Mouse (Mus musculus) liver, embryonic 14.5 days (tissue): ENCODE results near the gene Commd1. TPM values are rescaled to one million over a fixed set of nuclear protein-coding genes. Genes with fewer than 3 reads are reported as not detected.
A peak's percentile ranks its signal among the peaks of the same experiment; 100 is the strongest.

Experiments
- ATAC-seq: fragments of 200-750 bp; cut with Nextera tagmentation; 2 replicates; pipeline ENCODE4 v1.8.0; 2017; ENCODE audit warnings: moderate number of reproducible peaks, mild to moderate bottlenecking, moderate library complexity; ENCODE audit not compliant: insufficient read depth
- DNase-seq, 3 experiments: peaks; one replicate each; pipeline ENCODE4 v3.0.0-alpha.2; 2012 to 2013; ENCODE audit warnings: low read depth in 3 of 3, low spot score in 3 of 3
- H3K27ac ChIP-seq: fragments of 300-500 bp; sonication (generic); 2 replicates; pipeline ENCODE4 v1.5.1; 2014; ENCODE audit warnings: moderate library complexity, mild to moderate bottlenecking, control low read depth, inconsistent platforms
- H3K27me3 ChIP-seq: fragments of 300-500 bp; sonication (generic); 2 replicates; pipeline ENCODE4 v1.6.1; 2014; ENCODE audit warnings: mild to moderate bottlenecking, low read length, moderate library complexity; ENCODE audit not compliant: control insufficient read depth, insufficient read depth
- H3K36me3 ChIP-seq: fragments of 300-500 bp; sonication (generic); replicated peaks from 2 replicates; pipeline ENCODE4 v1.6.1; 2014; ENCODE audit warnings: low read depth; ENCODE audit not compliant: control insufficient read depth, insufficient read depth
- H3K4me1 ChIP-seq, 2 experiments: fragments of 200-500 bp in 1 of 2; fragments of 300-500 bp in 1 of 2; sonication (generic) in 1 of 2; replicated peaks; 2 replicates each; pipeline ENCODE4 v1.6.1; 2012 to 2014; ENCODE audit warnings: antibody characterized with exemption in 1 of 2, inconsistent platforms in 1 of 2, low read length in 1 of 2; ENCODE audit not compliant: control insufficient read depth in 2 of 2, insufficient read depth in 2 of 2
- H3K4me2 ChIP-seq: fragments of 300-500 bp; sonication (generic); 2 replicates; pipeline ENCODE4 v1.6.1; 2014; ENCODE audit warnings: low read depth, mild to moderate bottlenecking, control low read depth, moderate library complexity
- H3K4me3 ChIP-seq, 2 experiments: fragments of 200-500 bp in 1 of 2; fragments of 300-500 bp in 1 of 2; sonication (generic) in 1 of 2; 2 replicates each; pipeline ENCODE4 v1.5.1; 2012 to 2014; ENCODE audit warnings: low read depth in 2 of 2, low read length in 2 of 2, mild to moderate bottlenecking in 2 of 2, control low read depth in 1 of 2, inconsistent platforms in 1 of 2, moderate library complexity in 1 of 2; ENCODE audit not compliant: insufficient read depth in 1 of 2
- H3K9ac ChIP-seq: fragments of 300-500 bp; sonication (generic); replicated peaks from 2 replicates; pipeline ENCODE4 v1.6.1; 2014; ENCODE audit warnings: mild to moderate bottlenecking, control low read depth, moderate library complexity
- H3K9me3 ChIP-seq: fragments of 300-500 bp; sonication (generic); 2 replicates; pipeline ENCODE4 v1.6.1; 2016; ENCODE audit warnings: low read length, mixed read lengths; ENCODE audit not compliant: control insufficient read depth
- CTCF ChIP-seq: IDR thresholded peaks from 2 replicates; pipeline ENCODE4 v1.5.1; 2016; ENCODE audit warnings: antibody characterized with exemption, low read depth, control low read depth
- EP300 ChIP-seq: IDR thresholded peaks from 2 replicates; pipeline ENCODE4 v1.6.1; 2016; ENCODE audit warnings: antibody characterized with exemption, low read depth
- WGBS: fragments of 180-500 bp; shearing (Covaris S2); extraction: QIAGEN DNeasy Blood & Tissue Kit; methylation state at CpG from one replicate; pipeline ENCODE4 v1.1.7; 2014; ENCODE audit not compliant: insufficient replicate concordance; 5-methylcytosine and 5-hydroxymethylcytosine counted together
- polyA plus RNA-seq, 2 experiments: library from polyadenylated mRNA; depleted of rRNA in 1 of 2; stranded (reverse) in 1 of 2; unstranded in 1 of 2; fragments of >200 nt; fragmentation: Nextera tagmentation in 1 of 2; extraction: Ambion mirVana in 1 of 2; gene quantifications; 2 replicates each; pipeline versions ENCODE4 v1.2.1 to v1.2.3; 2012 to 2014

Gene Commd1
- polyA plus RNA-seq, 2 experiments = 35.6 to 203 TPM

GRCm38 (mm10) chr11:22875279-22875678 lies 106.9 kb downstream of the Commd1 start:
- Histone ChIP-seq H3K4me3 (no peak overlapping the region), H3K9ac (no peak overlapping the region), H3K4me2 (no peak overlapping the region), H3K9me3 (no peaks in the 10 kb centered on the region), H3K36me3 (no peaks in the 10 kb centered on the region), H3K4me1 (peaks cover 8 to 21% of the 10 kb centered on the region in 2 experiments), H3K27ac (no peak overlapping the region), H3K27me3 (no peaks in the 10 kb centered on the region)
- ATAC-seq (no peak), DNase-seq (no peak)
- 74% methylated on average over 4 of the region's 4 CpGs for WGBS
- no peak for TF ChIP-seq CTCF
- TF ChIP-seq EP300 = no peak

GRCm38 (mm10) chr11:22874747-22875146 lies 107.4 kb downstream of the Commd1 start:
- H3K4me2 ChIP-seq = no peak overlapping the region
- DNase-seq = no peak
- TF ChIP-seq EP300 (no peak), CTCF (no peak)
- H3K9ac ChIP-seq = no peak overlapping the region
- peaks cover 8 to 21% of the 10 kb centered on the region in 2 experiments for H3K4me1 ChIP-seq
- ATAC-seq = no peak
- H3K9me3 ChIP-seq = no peaks in the 10 kb centered on the region
- no peaks in the 10 kb centered on the region for H3K27me3 ChIP-seq
- no peaks in the 10 kb centered on the region for H3K36me3 ChIP-seq
- no peak overlapping the region for H3K4me3 ChIP-seq
- WGBS = 72% methylated on average over 6 of the region's 6 CpGs
- H3K27ac ChIP-seq = no peak overlapping the region

- TF ChIP-seq CTCF = no peak
- TF ChIP-seq EP300 = no peak
- no peak overlapping the region for H3K27ac ChIP-seq
- no peaks in the 10 kb centered on the region for H3K9me3 ChIP-seq
- no peak for DNase-seq
- no peak overlapping the region for H3K4me3 ChIP-seq
- H3K27me3 ChIP-seq = no peaks in the 10 kb centered on the region
- no peaks in the 10 kb centered on the region for H3K36me3 ChIP-seq
- 58% methylated on average over 4 of the region's 4 CpGs for WGBS
- H3K9ac ChIP-seq = no peak overlapping the region
- H3K4me2 ChIP-seq = no peak overlapping the region
- ATAC-seq = no peak
- peaks cover 8 to 21% of the 10 kb centered on the region in 2 experiments for H3K4me1 ChIP-seq
These were observed 108.8 kb downstream of the Commd1 start for GRCm38 (mm10) chr11:22873383-22873782.

- H3K27ac ChIP-seq = no peak overlapping the region
These were observed 109.9 kb downstream of the Commd1 start for GRCm38 (mm10) chr11:22872307-22872680.

DNA sequence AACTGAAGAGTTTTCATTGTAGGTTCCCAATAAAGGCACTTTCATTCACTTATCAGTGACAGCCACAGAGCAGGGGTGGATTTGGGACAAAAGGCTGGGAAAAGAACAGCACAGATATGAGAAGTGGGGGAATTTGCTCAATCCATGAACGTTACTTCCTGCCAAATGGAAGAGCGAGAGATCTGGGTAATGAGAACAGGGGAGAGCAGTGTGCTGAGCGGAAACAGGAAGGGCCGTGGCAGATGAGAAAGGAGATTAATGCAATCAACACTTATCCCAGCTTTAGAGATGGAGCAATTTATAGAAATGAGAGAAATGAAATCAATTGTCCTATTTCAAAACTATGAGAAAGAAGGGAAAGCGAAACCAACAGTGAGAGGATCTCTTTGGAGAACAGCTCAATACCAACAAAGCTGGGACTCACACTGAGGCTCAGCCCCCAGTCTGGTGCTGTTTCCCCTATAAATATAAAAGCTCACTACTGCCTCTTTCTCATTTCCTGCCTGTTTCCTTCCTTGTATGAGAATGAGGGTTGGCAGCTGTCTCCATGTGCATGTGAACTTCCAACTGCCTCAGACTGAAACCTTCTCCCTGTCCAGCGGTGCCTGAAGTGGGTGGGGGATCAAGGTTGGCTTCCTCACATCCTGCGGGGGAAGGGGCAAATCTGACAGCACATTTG lies 110.4 kb downstream of the Commd1 start:
- Histone ChIP-seq H3K9ac (peak overlapping the region; percentile 44), H3K27ac (peak overlapping the region; percentile 22; the same call in 1 of the 2 replicates), H3K9me3 (no peaks in the 10 kb centered on the region), H3K4me3 (peak overlapping the region; percentile 29; a peak in 3 of 4 replicates), H3K4me1 (peaks cover 2 to 16% of the 10 kb centered on the region in 2 experiments; a peak in 3 of 4 replicates), H3K4me2 (peak overlapping the region; percentile 58), H3K36me3 (no peaks in the 10 kb centered on the region), H3K27me3 (no peaks in the 10 kb centered on the region)
- ATAC-seq = no peak
- WGBS = 18% methylated on average over 7 of the region's 7 CpGs
- no peak for TF ChIP-seq CTCF
- no peak for TF ChIP-seq EP300
- DNase-seq = no peak

More at GRCm38 (mm10) chr11:22872307-22872680, 109.9 kb downstream of the Commd1 start:
- no peaks in the 10 kb centered on the region for H3K36me3 ChIP-seq
- no peak for ATAC-seq
- WGBS = 25% methylated on average over 4 of the region's 4 CpGs
- no peak for TF ChIP-seq EP300
- TF ChIP-seq CTCF = no peak
- peak overlapping the region; percentile 58 for H3K4me2 ChIP-seq
- H3K4me3 ChIP-seq = peak overlapping the region; percentile 29; a peak in 2 of 4 replicates
- no peaks in the 10 kb centered on the region for H3K9me3 ChIP-seq
- DNase-seq = no peak
- peaks cover 5 to 18% of the 10 kb centered on the region in 2 experiments for H3K4me1 ChIP-seq
- H3K9ac ChIP-seq = peak overlapping the region; percentile 44; the same call in 1 of the 2 replicates
- no peaks in the 10 kb centered on the region for H3K27me3 ChIP-seq
